Mouse (Mus musculus) limb, embryonic 15.5 days (tissue): Measurements from ENCODE around the gene Nod1. TPM values are rescaled to one million over a fixed set of nuclear protein-coding genes. Genes with fewer than 3 reads are reported as not detected.
"Not testable (repeated sequence)": the region's sequence is repeated elsewhere in the genome, so short reads cannot be mapped to it uniquely, and the experiment has no call there.

Source experiments
- ATAC-seq: fragments of 200-750 bp; cut with Nextera tagmentation; 2 replicates; pipeline ENCODE4 v1.8.0; 2017; ENCODE audit warnings: low read depth, moderate TSS enrichment; ENCODE audit not compliant: insufficient number of reproducible peaks, low FRiP score, low TSS enrichment
- H3K27ac ChIP-seq: fragments of 300-500 bp; sonication (generic); 2 replicates; pipeline ENCODE4 v1.5.1; 2015; ENCODE audit warnings: moderate library complexity, mild to moderate bottlenecking, inconsistent platforms
- H3K27me3 ChIP-seq: fragments of 300-500 bp; sonication (generic); 2 replicates; pipeline ENCODE4 v1.6.1; 2015; ENCODE audit warnings: inconsistent platforms
- H3K36me3 ChIP-seq: fragments of 300-500 bp; sonication (generic); 2 replicates; pipeline ENCODE4 v1.6.1; 2015; ENCODE audit warnings: inconsistent platforms
- H3K4me1 ChIP-seq: fragments of 300-500 bp; sonication (generic); 2 replicates; pipeline ENCODE4 v1.6.1; 2015; ENCODE audit warnings: inconsistent platforms
- H3K4me2 ChIP-seq: fragments of 300-500 bp; sonication (generic); 2 replicates; pipeline ENCODE4 v1.6.1; 2015; ENCODE audit warnings: mild to moderate bottlenecking, inconsistent platforms
- H3K4me3 ChIP-seq: fragments of 300-500 bp; sonication (generic); 2 replicates; pipeline ENCODE4 v1.5.1; 2015; ENCODE audit warnings: mild to moderate bottlenecking, inconsistent platforms
- H3K9ac ChIP-seq: fragments of 300-500 bp; sonication (generic); 2 replicates; pipeline ENCODE4 v1.6.1; 2015; ENCODE audit warnings: inconsistent platforms
- H3K9me3 ChIP-seq: fragments of 300-500 bp; sonication (generic); 2 replicates; pipeline ENCODE4 v1.6.1; 2016; ENCODE audit warnings: inconsistent platforms
- WGBS: fragments of 180-500 bp; shearing (Covaris S2); methylation state at CpG from one replicate; pipeline ENCODE4 v1.1.7; 2015; 5-methylcytosine and 5-hydroxymethylcytosine counted together
- polyA plus RNA-seq: library from polyadenylated mRNA; unstranded; fragments of >200 nt; fragmentation: Nextera tagmentation; extraction: Ambion mirVana; gene quantifications from 2 replicates; pipeline ENCODE4 v1.2.1, GENCODE M21; 2015

Nod1 gene
- polyA plus RNA-seq, 1 experiment from 2014 or later, result 13.3 TPM

DNA sequence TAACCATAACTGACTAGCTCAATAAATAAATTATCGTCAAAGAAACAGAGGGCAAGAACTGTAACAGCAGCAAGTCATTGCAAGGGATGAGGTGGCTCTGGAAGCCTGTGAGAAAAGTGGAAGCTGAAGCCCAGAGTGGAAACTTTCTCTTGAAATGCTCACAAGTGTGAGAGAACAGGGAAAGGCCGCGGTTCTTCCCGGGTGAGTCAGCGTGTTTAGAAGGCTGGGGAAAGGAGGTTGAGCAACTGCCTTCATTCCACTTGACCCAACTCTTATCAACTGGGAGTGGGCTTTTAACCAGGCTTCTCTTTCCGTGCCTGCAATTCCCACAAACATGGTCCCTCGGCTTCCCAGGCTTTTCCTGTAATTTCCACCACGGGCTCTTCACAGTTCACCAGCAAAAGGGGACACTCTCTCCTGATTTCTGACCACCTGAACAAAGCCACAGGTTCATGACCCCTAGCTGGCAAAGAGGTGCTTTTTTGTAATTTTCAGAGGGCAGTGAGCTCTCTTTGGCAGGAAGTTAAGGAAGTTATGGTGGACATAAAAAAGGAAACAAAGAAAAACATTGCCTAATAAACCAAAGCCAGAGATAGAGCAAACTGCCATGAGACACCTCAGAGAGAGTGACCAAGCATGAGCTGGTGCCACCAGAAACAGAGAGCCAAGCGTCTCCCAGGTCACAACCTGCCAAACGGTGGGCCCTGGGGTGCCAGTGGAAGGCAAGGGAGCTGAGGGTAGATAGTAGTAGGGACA lies 17.6 kb downstream of the Nod1 start:
- H3K4me2 ChIP-seq, result no peak overlapping the region
- H3K4me1 ChIP-seq, result no peaks in the 10 kb centered on the region
- H3K27ac ChIP-seq, result no peak overlapping the region
- H3K36me3 ChIP-seq, result no peaks in the 10 kb centered on the region
- no peak overlapping the region for H3K9ac ChIP-seq
- no peaks in the 10 kb centered on the region for H3K9me3 ChIP-seq
- no peaks in the 10 kb centered on the region for H3K27me3 ChIP-seq
- H3K4me3 ChIP-seq, result no peak overlapping the region
- 76% methylated on average over 10 of the region's 10 CpGs for WGBS
- no peak for ATAC-seq

DNA sequence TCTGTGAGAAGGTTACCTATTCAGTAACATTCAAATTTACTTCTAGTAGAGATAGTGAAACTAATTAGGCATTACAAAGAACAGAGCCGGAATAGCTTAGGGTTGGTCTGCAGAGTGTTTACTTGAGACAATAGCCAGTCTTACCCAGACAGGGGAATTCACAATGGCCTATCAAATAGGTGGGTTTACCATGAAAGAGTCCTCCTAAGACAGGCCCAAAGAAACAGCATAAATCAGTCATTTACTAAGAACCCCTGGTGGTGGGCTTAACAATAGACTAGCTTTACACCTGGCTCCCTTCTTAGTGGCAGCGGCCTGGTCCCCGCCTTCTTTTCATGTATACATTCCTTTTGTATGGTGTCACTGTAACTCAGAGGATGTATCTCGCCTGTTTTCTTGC lies 19.0 kb downstream of the Nod1 start:
- H3K27ac ChIP-seq, H3K4me1 ChIP-seq, H3K4me3 ChIP-seq, H3K36me3 ChIP-seq, H3K4me2 ChIP-seq, H3K9me3 ChIP-seq, ATAC-seq, H3K27me3 ChIP-seq, H3K9ac ChIP-seq: not testable (repeated sequence)
- WGBS, result 85% methylated on average over 4 of the region's 4 CpGs

GRCm38 (mm10) chr6:54952542-54952941 lies 19.9 kb downstream of the Nod1 start:
- Histone ChIP-seq H3K36me3 (no peaks in the 10 kb centered on the region), H3K4me3 (no peak overlapping the region), H3K9me3 (no peaks in the 10 kb centered on the region), H3K9ac (no peak overlapping the region), H3K4me1 (no peaks in the 10 kb centered on the region), H3K27ac (no peak overlapping the region), H3K27me3 (no peaks in the 10 kb centered on the region), H3K4me2 (no peak overlapping the region)
- ATAC-seq, result no peak
- 88% methylated on average over 3 of the region's 3 CpGs for WGBS

GRCm38 (mm10) chr6:54948682-54949081 lies 23.7 kb downstream of the Nod1 start:
- 77% methylated on average over 5 of the region's 5 CpGs for WGBS
- no peak overlapping the region for H3K27ac ChIP-seq
- H3K36me3 ChIP-seq, result peaks cover 5% of the 10 kb centered on the region; the same call in 1 of the 2 replicates
- no peaks in the 10 kb centered on the region for H3K9me3 ChIP-seq
- H3K9ac ChIP-seq, result no peak overlapping the region
- ATAC-seq, result no peak
- H3K4me3 ChIP-seq, result no peak overlapping the region
- H3K4me2 ChIP-seq, result no peak overlapping the region
- peaks cover 6% of the 10 kb centered on the region for H3K4me1 ChIP-seq
- H3K27me3 ChIP-seq, result peaks cover 14% of the 10 kb centered on the region

GRCm38 (mm10) chr6:54946241-54946953 lies 26.0 kb downstream of the Nod1 start:
- Histone ChIP-seq H3K9ac (no peak overlapping the region), H3K4me1 (peaks cover 7% of the 10 kb centered on the region), H3K4me3 (no peak overlapping the region), H3K27ac (no peak overlapping the region), H3K4me2 (no peak overlapping the region), H3K27me3 (peaks cover 22% of the 10 kb centered on the region), H3K36me3 (peaks cover 5% of the 10 kb centered on the region; the same call in 1 of the 2 replicates), H3K9me3 (no peaks in the 10 kb centered on the region)
- ATAC-seq, result no peak
- 71% methylated on average over 4 of the region's 4 CpGs for WGBS

- no peak for ATAC-seq
- Histone ChIP-seq H3K4me2 (no peak overlapping the region), H3K9me3 (no peaks in the 10 kb centered on the region), H3K9ac (no peak overlapping the region), H3K36me3 (peaks cover 5% of the 10 kb centered on the region; the same call in 1 of the 2 replicates), H3K4me3 (no peak overlapping the region), H3K27me3 (peaks cover 22% of the 10 kb centered on the region), H3K4me1 (peaks cover 7% of the 10 kb centered on the region), H3K27ac (no peak overlapping the region)
- WGBS, result 74% methylated on average over 16 of the region's 16 CpGs
Observed at GRCm38 (mm10) chr6:54944551-54944950, 27.9 kb downstream of the Nod1 start.

DNA sequence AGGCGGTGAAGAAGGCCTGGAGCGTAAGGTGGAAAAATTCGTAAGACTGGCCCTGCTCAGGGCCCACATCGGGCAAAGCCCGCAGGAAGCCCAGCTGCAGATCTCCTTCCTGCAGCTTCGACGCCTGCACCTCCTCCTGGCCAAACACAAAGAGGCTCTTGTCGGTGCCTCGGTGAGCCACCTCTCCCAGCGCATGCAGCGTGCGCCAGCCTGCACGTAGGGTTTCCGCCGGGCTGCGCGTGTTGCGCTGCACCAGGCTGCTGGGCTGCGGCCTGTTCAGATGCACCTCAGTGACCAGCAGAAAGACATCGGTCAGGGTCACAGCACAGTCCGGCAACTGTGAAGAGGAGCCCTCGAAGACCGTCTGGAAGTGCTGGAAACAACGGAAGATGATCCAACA lies 28.7 kb downstream of the Nod1 start:
- no peak overlapping the region for H3K4me3 ChIP-seq

DNA sequence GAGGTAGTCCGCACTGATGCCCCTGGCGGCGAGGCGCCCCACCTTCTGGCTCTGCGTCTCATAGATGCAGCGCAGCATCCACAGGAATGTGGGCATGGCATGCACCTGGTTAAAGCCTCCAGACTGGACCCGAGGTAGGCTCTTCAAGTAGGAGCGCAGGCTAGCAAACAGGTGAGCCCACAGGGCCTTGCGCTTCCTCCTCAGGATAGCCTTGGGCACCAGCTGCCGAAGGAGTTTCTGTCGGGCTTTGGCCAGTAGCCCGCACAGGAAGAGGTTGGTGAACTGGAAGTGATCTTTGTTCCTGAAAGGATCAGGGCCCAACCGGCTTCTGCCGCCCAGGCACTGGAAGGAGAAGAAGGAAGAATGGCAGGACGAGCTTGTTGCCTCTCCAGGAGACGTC lies 29.1 kb downstream of the Nod1 start:
- Histone ChIP-seq H3K36me3 (peaks cover 7% of the 10 kb centered on the region), H3K9ac (no peak overlapping the region), H3K27ac (no peak overlapping the region), H3K4me2 (no peak overlapping the region), H3K4me1 (peaks cover 7% of the 10 kb centered on the region), H3K9me3 (no peaks in the 10 kb centered on the region), H3K27me3 (peaks cover 22% of the 10 kb centered on the region), H3K4me3 (no peak overlapping the region)
- 73% methylated on average over 16 of the region's 16 CpGs for WGBS
- ATAC-seq, result no peak

More for the DNA sequence above, 28.7 kb downstream of the Nod1 start:
- 54% methylated on average over 24 of the region's 24 CpGs for WGBS
- Histone ChIP-seq H3K9ac (no peak overlapping the region), H3K27ac (no peak overlapping the region), H3K4me2 (no peak overlapping the region), H3K9me3 (no peaks in the 10 kb centered on the region), H3K36me3 (peaks cover 7% of the 10 kb centered on the region), H3K27me3 (peaks cover 22% of the 10 kb centered on the region), H3K4me1 (peaks cover 7% of the 10 kb centered on the region)
- no peak for ATAC-seq

- H3K4me3 ChIP-seq, result no peak overlapping the region
- H3K27me3 ChIP-seq, result peaks cover 22% of the 10 kb centered on the region
- H3K27ac ChIP-seq, result no peak overlapping the region
- no peak for ATAC-seq
- H3K4me2 ChIP-seq, result no peak overlapping the region
- peaks cover 7% of the 10 kb centered on the region for H3K4me1 ChIP-seq
- WGBS, result 90% methylated on average over 6 of the region's 6 CpGs
- no peak overlapping the region for H3K9ac ChIP-seq
- H3K9me3 ChIP-seq, result no peaks in the 10 kb centered on the region
- peaks cover 14% of the 10 kb centered on the region for H3K36me3 ChIP-seq
Observed at GRCm38 (mm10) chr6:54941149-54941548, 31.3 kb downstream of the Nod1 start.

- WGBS, result 76% methylated on average over 7 of the region's 7 CpGs
- Histone ChIP-seq H3K36me3 (peaks cover 15% of the 10 kb centered on the region), H3K4me1 (peaks cover 7% of the 10 kb centered on the region), H3K4me3 (no peak overlapping the region), H3K9ac (no peak overlapping the region), H3K27ac (no peak overlapping the region), H3K4me2 (no peak overlapping the region), H3K27me3 (peaks cover 22% of the 10 kb centered on the region), H3K9me3 (no peaks in the 10 kb centered on the region)
- ATAC-seq, result no peak
Observed at GRCm38 (mm10) chr6:54940126-54940525, 32.3 kb downstream of the Nod1 start.

GRCm38 (mm10) chr6:54939631-54940030 lies 32.8 kb downstream of the Nod1 start:
- Histone ChIP-seq H3K36me3 (peaks cover 16% of the 10 kb centered on the region), H3K9ac (no peak overlapping the region), H3K4me3 (no peak overlapping the region), H3K4me2 (no peak overlapping the region), H3K27ac (no peak overlapping the region), H3K27me3 (peaks cover 17% of the 10 kb centered on the region), H3K4me1 (peaks cover 7% of the 10 kb centered on the region), H3K9me3 (no peaks in the 10 kb centered on the region)
- 53% methylated on average over 4 of the region's 4 CpGs for WGBS
- ATAC-seq, result no peak

DNA sequence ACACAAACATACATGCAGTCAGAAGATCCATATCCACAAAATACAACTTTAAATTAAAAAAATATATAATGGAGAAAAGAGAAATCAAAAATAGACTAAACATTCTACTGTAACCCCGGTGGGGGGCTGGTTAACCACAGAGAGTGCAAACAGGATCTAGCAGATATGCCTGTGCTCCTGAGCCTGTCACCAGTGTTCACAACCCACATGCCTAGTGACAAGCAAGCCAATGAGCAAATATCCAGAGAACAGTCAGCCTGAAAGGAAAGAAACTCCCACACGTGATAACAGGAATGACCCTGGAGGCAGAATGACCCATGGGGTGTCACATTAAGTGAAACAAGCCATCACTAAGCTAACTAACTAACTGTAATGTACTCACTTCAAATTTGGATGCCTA lies 35.9 kb downstream of the Nod1 start:
- 55% methylated on average over 2 of the region's 2 CpGs for WGBS
- Histone ChIP-seq H3K27ac (no peak overlapping the region), H3K36me3 (peaks cover 12% of the 10 kb centered on the region; the same call in 1 of the 2 replicates), H3K4me3 (no peak overlapping the region), H3K9ac (no peak overlapping the region), H3K27me3 (no peaks in the 10 kb centered on the region), H3K4me1 (no peaks in the 10 kb centered on the region; the same call in 1 of the 2 replicates), H3K4me2 (no peak overlapping the region), H3K9me3 (no peaks in the 10 kb centered on the region)
- no peak for ATAC-seq
